Mouse (Mus musculus) heart, postnatal 0 days (tissue): ENCODE results near the gene D6Wsu163e.

Experiments used
- CTCF ChIP-seq: IDR thresholded peaks from 2 replicates; pipeline ENCODE4 v1.5.1; 2016; ENCODE audit warnings: antibody characterized with exemption, control low read depth, low read depth
- EP300 ChIP-seq: IDR thresholded peaks from 2 replicates; pipeline ENCODE4 v1.6.1; 2016; ENCODE audit warnings: antibody characterized with exemption, low read depth

GRCm38 (mm10) chr6:127019254-127019653 is 79.5 kb downstream of the D6Wsu163e start:
- TF ChIP-seq CTCF (no peak), EP300 (no peak)
